Mouse (Mus musculus) spleen, adult 12 weeks (tissue): Measurements from ENCODE around the gene Dph1.

Source experiments
- DNase-seq: peaks from one replicate; pipeline ENCODE4 v3.0.0; 2022; ENCODE audit warnings: low spot score

Dph1 gene

DNA sequence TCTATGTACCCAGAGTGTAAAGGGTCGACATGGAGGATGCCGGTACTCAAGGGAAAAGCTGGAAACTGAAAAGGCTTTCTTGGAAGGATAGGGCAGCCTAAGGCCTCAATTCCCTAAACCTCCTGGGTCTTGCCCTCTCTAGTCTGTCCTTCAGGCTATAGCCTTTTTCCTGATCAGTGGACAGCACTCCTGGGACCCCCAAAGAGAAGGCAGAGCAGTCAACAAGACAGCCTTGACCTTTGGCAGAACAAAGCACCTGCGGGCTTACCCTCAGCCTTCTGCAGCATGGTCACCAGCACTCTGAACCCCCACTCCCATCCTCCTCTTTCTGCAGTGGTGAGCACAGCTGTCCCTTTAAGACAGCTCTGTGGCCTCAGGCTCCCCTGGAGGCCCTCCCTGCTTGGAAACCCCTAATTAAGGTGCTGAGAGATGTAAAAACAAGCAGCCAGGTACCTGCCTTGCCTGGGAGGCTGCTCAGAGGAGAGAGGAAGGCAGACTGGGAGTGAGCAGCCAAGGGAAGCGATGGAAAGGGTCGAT, at the start of gene Dph1:
Gene Dph1, minus strand, starts transcription at position 337 of the 537 bp plus-strand sequence.
- DNase-seq = no peak

GRCm38 (mm10) chr11:75240158-75240934, 49.3 kb upstream of the Dph1 start:
- DNase-seq = no peak

DNA sequence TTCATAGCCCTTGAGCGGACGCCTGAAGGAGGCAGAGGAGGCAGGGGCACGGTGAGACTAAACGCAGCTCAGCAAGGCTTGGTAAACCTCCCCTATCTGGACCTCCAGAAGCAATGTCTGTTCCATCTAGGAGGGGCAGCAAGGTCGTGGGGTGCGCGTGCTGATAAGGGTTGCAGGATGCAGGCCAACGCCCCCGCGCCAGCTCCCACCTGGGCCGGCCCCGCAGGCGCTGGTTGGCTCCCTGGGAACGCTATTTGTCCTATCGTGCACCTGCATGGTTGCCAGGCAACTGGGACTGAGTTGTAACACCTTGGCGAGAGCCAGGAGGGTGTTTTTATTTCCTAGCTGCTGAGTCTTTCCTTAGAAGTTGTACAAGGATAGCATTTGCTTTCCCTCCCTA, 43.7 kb upstream of the Dph1 start:
- no peak for DNase-seq

- DNase-seq = no peak
Observed at GRCm38 (mm10) chr11:75232434-75232833, 41.4 kb upstream of the Dph1 start.

GRCm38 (mm10) chr11:75231756-75232155, 40.7 kb upstream of the Dph1 start:
- peak; percentile 35 for DNase-seq

- DNase-seq = no peak
Observed at GRCm38 (mm10) chr11:75230272-75230760, 39.3 kb upstream of the Dph1 start.

GRCm38 (mm10) chr11:75229289-75229688, 38.2 kb upstream of the Dph1 start:
- no peak for DNase-seq

DNA sequence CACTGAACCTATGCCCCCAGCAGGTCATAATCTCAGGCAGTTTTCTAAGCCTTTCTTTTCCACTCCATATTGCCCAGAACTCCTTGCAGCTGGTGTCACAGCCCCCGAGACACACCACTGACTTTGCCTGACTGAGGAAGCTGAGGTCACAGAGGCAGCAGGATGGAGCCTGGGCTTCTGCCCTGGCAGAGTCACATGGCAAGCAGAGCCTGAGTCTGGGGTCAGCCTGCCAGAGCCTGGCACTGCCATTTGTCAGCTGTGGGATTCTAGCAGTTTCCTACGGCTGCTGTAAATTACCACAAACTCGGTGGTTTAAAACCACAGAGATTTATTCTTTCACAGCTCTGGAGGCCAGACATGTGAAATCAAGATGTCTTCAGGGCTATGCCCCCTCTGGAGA, 36.6 kb upstream of the Dph1 start:
- DNase-seq = no peak

- no peak for DNase-seq
Observed at GRCm38 (mm10) chr11:75224835-75225234, 33.8 kb upstream of the Dph1 start.

GRCm38 (mm10) chr11:75224062-75224461, 33.0 kb upstream of the Dph1 start:
- DNase-seq = no peak

DNA sequence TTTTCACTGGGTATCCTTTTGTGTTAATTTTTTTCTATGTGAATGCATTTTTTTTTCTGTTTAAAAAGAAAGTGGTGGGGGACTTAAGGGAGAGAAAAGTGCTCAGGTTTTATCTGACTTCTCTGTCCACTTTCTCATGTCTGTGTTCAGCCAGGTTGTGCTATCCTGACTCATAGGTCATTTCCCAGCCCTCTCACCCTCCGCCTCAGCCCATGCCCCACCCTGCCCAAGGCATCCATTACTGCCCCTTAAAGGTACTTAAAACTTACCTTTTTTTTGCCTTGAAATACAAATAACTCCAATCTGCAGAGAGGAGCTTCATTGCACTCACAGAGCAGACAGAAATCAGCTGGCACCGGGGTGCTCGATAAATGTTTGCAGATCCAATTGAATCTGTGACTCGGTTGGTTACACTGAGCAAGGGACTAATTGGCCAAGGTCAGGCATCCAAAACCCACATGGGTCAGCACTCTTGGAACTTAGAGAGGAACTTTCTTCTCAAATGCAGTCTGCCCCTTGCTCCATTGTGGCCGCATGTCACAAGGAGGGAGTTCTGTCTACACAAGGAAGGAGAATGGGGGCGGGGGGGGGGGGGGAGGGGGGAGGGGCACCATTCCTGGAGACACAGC, 29.6 kb upstream of the Dph1 start:
- DNase-seq = no peak

DNA sequence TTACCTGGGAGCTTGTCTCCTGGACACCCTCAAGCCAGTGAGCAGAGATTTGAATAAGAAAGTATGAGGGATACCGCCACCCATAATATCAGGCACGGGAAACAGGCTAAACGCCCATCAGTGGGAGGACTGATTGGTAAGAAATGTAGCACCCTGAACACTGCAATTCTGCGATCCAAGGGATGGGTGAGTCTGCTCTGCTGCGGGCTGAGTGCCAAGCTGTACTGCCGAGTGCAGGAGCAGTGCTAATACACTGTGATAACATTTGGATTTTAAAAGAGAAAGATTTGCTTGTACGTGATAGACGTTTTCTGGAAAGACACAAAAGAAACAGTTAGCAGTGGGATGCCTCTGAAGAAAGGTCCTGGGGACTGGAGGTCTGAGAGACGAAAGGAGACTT, 29.1 kb upstream of the Dph1 start:
- no peak for DNase-seq

DNA sequence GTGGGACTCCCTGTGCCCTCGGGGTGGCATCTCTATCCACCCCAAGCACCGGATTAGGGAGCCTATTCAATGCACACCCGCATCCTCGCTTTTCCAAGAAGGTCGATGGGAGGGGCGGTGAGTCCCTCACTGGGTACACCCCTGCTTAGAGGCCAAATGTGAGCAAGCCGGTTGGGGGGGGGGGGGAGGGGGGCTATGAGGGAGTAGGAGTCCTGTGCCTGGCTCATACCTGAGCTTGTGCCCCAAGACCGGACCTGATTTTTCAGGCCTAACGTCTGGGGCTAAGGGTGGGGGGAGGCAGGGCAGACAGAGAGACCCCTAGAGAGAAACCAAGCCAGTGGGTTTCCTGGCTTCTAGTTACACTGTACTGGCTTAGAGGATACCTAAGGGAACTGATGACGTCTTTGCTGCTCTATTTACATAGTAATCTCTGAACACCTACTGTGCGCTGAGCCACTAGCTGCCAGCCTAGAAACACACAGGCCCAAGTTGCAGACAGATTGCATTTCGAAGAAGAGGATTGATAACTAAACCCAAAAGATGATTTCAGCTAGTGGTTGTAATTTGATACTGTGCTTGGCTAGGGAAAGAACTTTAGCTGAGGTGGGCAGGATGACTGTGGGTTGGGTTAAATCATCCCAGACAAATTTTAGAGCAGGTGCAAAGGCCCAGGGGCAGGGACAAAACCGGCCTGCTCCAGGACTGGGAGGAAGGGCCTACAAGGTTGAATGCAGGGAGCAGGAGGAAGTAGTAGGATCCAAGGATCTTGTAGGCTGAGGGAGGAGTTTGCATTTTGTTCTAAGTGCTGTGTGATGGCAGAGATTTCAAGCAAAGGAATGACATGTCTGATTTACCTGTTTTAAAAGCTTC, 23.3 kb upstream of the Dph1 start:
- DNase-seq = no peak

DNA sequence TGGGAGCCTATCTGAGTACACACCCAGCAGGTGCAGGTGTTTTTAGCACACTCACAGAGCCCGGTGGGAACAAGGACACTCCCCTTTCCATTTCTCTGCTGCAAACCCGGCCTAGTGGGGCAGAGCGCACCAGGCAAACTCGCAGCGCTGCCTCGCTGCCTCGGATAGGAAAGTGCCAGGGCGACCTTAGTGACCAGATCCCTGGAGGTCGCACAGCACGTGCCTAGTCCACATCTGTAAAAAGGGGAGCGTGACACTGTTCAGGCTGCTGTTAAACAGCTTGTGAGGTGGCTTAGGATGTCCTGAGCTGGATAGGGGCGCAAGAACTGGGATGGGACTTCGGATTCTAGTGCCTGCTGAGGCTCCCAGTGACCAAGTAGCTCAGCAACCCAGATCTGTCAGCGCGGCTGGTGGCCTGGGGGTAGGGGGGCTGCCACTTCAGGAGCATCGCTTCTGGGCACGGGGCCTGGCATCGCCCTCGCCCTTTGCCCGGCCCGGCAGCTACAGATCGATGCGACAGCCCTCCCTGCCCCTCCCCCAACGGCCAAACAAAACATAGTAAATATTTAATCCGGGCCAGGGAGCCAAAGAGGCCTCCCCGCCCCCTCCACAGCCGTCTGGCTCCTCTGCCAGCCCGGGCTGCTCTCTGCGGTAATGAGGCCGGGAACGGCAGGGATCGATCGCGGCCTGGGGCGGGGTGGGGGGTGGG, 22.5 kb upstream of the Dph1 start:
- no peak for DNase-seq

DNA sequence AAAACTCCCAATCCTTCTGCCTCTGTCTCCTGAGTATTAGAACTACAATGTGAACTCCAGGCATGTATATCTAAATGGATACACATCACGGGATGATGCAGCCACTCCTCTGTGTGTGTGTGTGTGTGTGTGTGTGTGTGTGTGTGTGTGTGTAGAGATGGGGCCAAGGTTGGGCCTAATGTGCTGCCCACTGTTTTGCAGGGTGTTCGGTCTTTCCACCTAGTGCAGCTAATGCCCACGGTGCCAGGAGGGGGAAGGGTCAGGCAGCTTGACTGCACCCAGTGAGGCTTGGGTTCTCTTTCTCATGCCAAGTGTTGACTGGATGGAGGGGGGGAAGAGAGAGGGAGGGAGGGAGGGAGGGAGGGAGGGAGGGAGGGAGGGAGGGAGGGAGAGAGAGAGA, 21.8 kb upstream of the Dph1 start:
- DNase-seq = no peak

DNA sequence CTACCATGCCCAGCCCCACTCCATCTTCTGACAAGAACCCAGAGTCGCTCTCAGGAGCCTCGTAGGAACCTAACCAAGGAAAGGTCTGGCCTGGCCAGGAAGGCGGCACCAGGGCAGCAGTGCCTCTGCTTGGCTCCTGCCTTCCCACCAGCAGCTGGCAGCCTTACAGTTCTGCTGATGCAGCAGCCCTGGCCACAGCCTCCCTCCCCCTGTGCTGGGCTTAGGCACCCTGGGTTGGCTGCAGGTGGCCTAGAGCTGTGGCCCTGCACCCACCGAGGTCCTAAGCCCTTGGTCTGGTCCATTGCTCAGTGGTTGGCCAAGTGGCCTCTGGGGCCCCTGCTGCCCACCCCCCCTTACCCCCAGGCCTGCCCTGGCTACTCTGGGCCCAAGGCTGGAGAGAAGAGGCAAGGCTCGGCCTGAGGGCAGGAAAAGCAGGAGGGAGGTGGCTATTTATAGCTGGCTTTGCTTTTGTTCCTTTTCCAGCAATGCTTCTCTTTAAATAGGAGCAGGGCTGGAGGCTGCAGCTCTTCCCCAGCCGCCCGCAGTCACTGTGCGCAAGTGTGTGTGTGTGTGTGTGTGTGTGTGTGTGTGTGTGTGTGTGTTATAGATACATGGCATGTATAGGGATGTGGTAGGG, 21.1 kb upstream of the Dph1 start:
- DNase-seq = no peak

- DNase-seq = no peak
Observed at GRCm38 (mm10) chr11:75210755-75211154, 19.7 kb upstream of the Dph1 start.

DNA sequence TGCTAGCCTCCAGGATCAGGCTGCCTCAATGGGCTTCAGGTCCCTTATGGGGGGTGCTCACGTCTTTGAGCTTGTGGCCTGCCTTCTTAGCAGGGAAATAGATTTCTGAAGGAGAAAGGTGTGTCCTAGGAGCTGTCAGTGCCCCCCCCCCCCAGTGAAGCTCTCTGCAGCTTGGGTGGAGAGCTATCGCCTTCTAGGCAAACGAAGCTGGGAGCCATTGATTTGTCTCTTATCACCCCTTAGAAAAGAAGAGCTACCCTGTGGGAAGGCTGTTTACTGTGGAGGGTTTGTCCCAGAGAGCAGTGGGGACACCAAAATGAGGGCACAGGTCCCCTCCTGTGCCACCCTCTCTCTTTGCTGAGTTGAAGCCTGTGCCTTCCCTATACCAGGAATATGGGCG, 19.1 kb upstream of the Dph1 start:
- no peak for DNase-seq

GRCm38 (mm10) chr11:75209363-75209762, 18.3 kb upstream of the Dph1 start:
- no peak for DNase-seq

- no peak for DNase-seq
Observed at GRCm38 (mm10) chr11:75206347-75206746, 15.3 kb upstream of the Dph1 start.

DNA sequence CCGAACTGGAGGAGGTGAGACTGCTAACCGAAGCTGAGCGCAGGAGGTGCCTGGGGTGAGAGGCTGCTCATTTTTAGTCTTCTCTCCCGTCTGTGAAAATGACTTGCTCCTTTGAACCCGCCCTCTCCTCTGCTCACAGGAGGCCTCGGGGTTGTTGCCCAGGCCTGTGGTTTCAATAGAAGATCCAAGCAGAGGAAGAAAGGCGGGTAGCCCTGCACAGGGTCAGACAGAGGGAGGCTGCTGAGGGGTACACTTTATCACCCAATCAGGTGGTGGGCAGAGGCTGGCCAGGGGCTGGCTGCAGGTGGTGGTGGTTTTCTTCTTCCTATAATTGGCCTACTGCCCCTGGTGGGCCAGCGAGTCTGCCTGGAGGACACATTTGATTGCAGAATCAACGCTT, 13.4 kb upstream of the Dph1 start:
- no peak for DNase-seq
